Mouse (Mus musculus) Muller cell, postnatal 12 days (primary cell): Measurements from ENCODE around the gene Tcf7l2.
A peak's percentile ranks its signal among the peaks of the same experiment; 100 is the strongest.

Experiments used
- DNase-seq: peaks from one replicate; pipeline ENCODE4 v3.0.0-alpha.2; 2015; ENCODE audit errors: inconsistent ontology term

The Tcf7l2 gene

GRCm38 (mm10) chr19:55827613-55828259 is 86.1 kb downstream of the Tcf7l2 start:
- DNase-seq: no peak

GRCm38 (mm10) chr19:55830976-55831559 is 89.4 kb downstream of the Tcf7l2 start:
- DNase-seq: peak; percentile 68

- DNase-seq: no peak
Measured at GRCm38 (mm10) chr19:55832122-55832521, 90.5 kb downstream of the Tcf7l2 start.

GRCm38 (mm10) chr19:55833807-55834385 is 92.3 kb downstream of the Tcf7l2 start:
- DNase-seq: no peak

GRCm38 (mm10) chr19:55836930-55837687 is 95.5 kb downstream of the Tcf7l2 start:
- peak; percentile 40 for DNase-seq

GRCm38 (mm10) chr19:55837924-55838323 is 96.3 kb downstream of the Tcf7l2 start:
- peak; percentile 86 for DNase-seq

GRCm38 (mm10) chr19:55838389-55839035 is 96.9 kb downstream of the Tcf7l2 start:
- DNase-seq: peak; percentile 44

GRCm38 (mm10) chr19:55839036-55839555 is 97.5 kb downstream of the Tcf7l2 start:
- no peak for DNase-seq

GRCm38 (mm10) chr19:55840499-55841121 is 99.0 kb downstream of the Tcf7l2 start:
- DNase-seq: no peak

- DNase-seq: no peak
Measured at GRCm38 (mm10) chr19:55842046-55842445, 100.4 kb downstream of the Tcf7l2 start.

GRCm38 (mm10) chr19:55843111-55843887 is 101.7 kb downstream of the Tcf7l2 start:
- DNase-seq: peak; percentile 58

GRCm38 (mm10) chr19:55845702-55846101 is 104.1 kb downstream of the Tcf7l2 start:
- peak; percentile 56 for DNase-seq

GRCm38 (mm10) chr19:55846256-55846655 is 104.6 kb downstream of the Tcf7l2 start:
- no peak for DNase-seq

- DNase-seq: no peak
Measured at GRCm38 (mm10) chr19:55847043-55847442, 105.4 kb downstream of the Tcf7l2 start.

GRCm38 (mm10) chr19:55850402-55851078 is 108.9 kb downstream of the Tcf7l2 start:
- peak; percentile 61 for DNase-seq

GRCm38 (mm10) chr19:55851498-55852324 is 110.1 kb downstream of the Tcf7l2 start:
- DNase-seq: peak; percentile 82

- DNase-seq: no peak
Measured at GRCm38 (mm10) chr19:55854389-55854788, 112.8 kb downstream of the Tcf7l2 start.

- DNase-seq: no peak
Measured at GRCm38 (mm10) chr19:55855571-55855970, 114.0 kb downstream of the Tcf7l2 start.

- DNase-seq: no peak
Measured at GRCm38 (mm10) chr19:55857328-55857727, 115.7 kb downstream of the Tcf7l2 start.
